11 mouse cellular contexts compared by ENCODE assay signal in the genomic region with DNA sequence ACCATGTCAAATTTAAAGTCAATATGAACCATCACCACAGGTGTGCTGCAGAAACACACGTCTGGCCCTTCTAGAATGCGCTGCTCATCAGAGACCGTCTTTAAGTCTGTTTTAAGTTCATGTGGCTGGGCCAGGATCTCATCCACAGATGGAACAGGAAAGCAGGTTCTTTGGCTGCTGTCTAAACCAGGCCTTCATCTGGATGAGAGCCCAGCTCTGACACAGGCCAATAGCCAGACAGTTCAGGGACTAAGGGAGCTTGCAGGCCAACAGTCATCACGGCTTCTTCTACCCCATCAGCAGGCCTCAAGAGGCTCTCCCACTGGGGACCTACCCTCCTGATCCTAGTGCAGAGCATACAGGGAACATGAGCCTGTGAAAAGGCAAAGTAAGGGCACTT.
DNase-seq lines count a peak whose midpoint lies in the region; TF ChIP-seq lines count a peak whose summit lies in the region.
"Had no signal": no experiment of that assay in that cellular context is flagged by ENCODE, and none has a peak within 500 bp of the region (broad histone marks: within the 10 kb centered on the region; RNA-seq: fewer than 3 reads in every experiment).

No protein-coding gene starts in this region.

- TF ChIP-seq CTCF in kidney, adult 2 months (conservative IDR thresholded peaks at IDR 0.05; ENCODE audit: insufficient read depth, insufficient read length, low read depth, low read length): no peak

- H3K4me1 ChIP-seq in kidney, adult 2 months (ENCODE audit: control insufficient read depth, insufficient read depth, low read length): no peaks in the 10 kb centered on the region
- H3K4me1 ChIP-seq: forebrain, embryonic 10.5 days had no signal

- no peak overlapping the region for H3K27ac ChIP-seq in kidney, adult 2 months (ENCODE audit: insufficient read depth, low read depth, low read length)
- H3K27ac ChIP-seq: forebrain, embryonic 10.5 days; heart, embryonic 13.5 days; liver, embryonic 14.5 days had no signal

- no peak for TF ChIP-seq POLR2A in kidney, adult 2 months (IDR thresholded peaks at IDR 0.05; ENCODE audit: low read depth, low read length)

- intact Hi-C loops in gastrocnemius, postnatal 14 days (cut with DNase I; ENCODE audit: low total_unique reads): no loop called here
- intact Hi-C loops in left cerebral cortex, postnatal 25 days (cut with DNase I): no loop called here

- peak; percentile 39 for DNase-seq in kidney, postnatal 10 days
- DNase-seq in kidney, adult 2 months: no peak
- peak; percentile 94 for DNase-seq in brain, adult 2 months (ENCODE audit: low read depth, low spot score)
- DNase-seq in cerebellum, adult 18-20 months: peak; percentile 78 to 86
- peak; percentile 63 for DNase-seq in gastrocnemius, postnatal 14 days
- DNase-seq in embryo, embryonic 9.5 days (ENCODE audit: extremely low spot score): no peak
- no peak for DNase-seq in right cerebral cortex, adult 18-20 months
- no peak for DNase-seq in left cerebral cortex, postnatal 25 days (ENCODE audit: low spot score in 2 of 2)

- no peaks in the 10 kb centered on the region for H3K36me3 ChIP-seq in kidney, adult 2 months (ENCODE audit: control insufficient read depth, insufficient read depth, low read length)
- H3K36me3 ChIP-seq: forebrain, embryonic 10.5 days; heart, embryonic 13.5 days had no signal

- H3K27me3 ChIP-seq in kidney, adult 2 months (replicated peaks; ENCODE audit: control insufficient read depth, insufficient read depth, low read length): no peaks in the 10 kb centered on the region
- H3K27me3 ChIP-seq: heart, embryonic 13.5 days had no signal

- no peak overlapping the region for H3K4me3 ChIP-seq in kidney, adult 2 months (ENCODE audit: insufficient read depth, low read depth, low read length)
- H3K4me3 ChIP-seq: forebrain, embryonic 10.5 days; heart, embryonic 13.5 days had no signal

- WGBS in kidney, adult 2 months: 87% methylated on average over 4 of the region's 4 CpGs

Comparison
In these comparisons a context has a peak if more than half of its experiments do, and no peak if none do; other contexts are left out.
1. DNase-seq: peak in kidney, postnatal 10 days (single experiment), brain, adult 2 months (single experiment), cerebellum, adult 18-20 months (2 of 2) and gastrocnemius, postnatal 14 days (single experiment); none in kidney, adult 2 months (single experiment), embryo, embryonic 9.5 days (single experiment), right cerebral cortex, adult 18-20 months (single experiment) and left cerebral cortex, postnatal 25 days (0 of 2).